9 mouse cellular contexts compared by ENCODE assay signal in genomic region chr9:121337216-121337937, GRCm38 (mm10). TPM values are rescaled to one million over a fixed set of nuclear protein-coding genes. Genes with fewer than 3 reads are reported as not detected.
A peak's percentile ranks its signal among the peaks of the same experiment; 100 is the strongest.
DNase-seq lines count a peak whose midpoint lies in the region; ATAC-seq and TF ChIP-seq lines count a peak whose summit lies in the region.
"Had no signal": no experiment of that assay in that cellular context is flagged by ENCODE, and none has a peak within 500 bp of the region (broad histone marks: within the 10 kb centered on the region; RNA-seq: fewer than 3 reads in every experiment).

No protein-coding gene starts in this region.

- DNase-seq in kidney, adult 18-20 months = no peak
- peak; percentile 98 for DNase-seq in heart, adult 11 months
- peak; percentile 49 for DNase-seq in kidney, postnatal 10 days
- DNase-seq in cerebellum, adult 18-20 months = no peak
- DNase-seq in natural killer cell, adult 2 months (ENCODE audit: low spot score in 2 of 2) = no peak
- no peak for DNase-seq in ovary, postnatal 36 days (ENCODE audit: low spot score)

- H3K27me3 ChIP-seq in kidney, embryonic 16.5 days (ENCODE audit: insufficient read depth, low read length) = no peaks in the 10 kb centered on the region
- no peaks in the 10 kb centered on the region for H3K27me3 ChIP-seq in myocyte (ENCODE audit: control insufficient read depth, insufficient read depth, insufficient read length)
- H3K27me3 ChIP-seq: CH12.LX had no signal

- WGBS in kidney, embryonic 16.5 days = 65% methylated on average over 9 of the region's 9 CpGs

- H3K27ac ChIP-seq in kidney, embryonic 16.5 days (ENCODE audit: low read length) = peak overlapping the region; percentile 37

- peaks cover 89% of the 10 kb centered on the region for H3K79me2 ChIP-seq in myocyte (ENCODE audit: control insufficient read depth, insufficient read depth)

- no peak overlapping the region for H3K9ac ChIP-seq in kidney, embryonic 16.5 days (replicated peaks; ENCODE audit: low read length)

- H3ac ChIP-seq in myocyte (ENCODE audit: control insufficient read depth, insufficient read length) = no peak overlapping the region

- H3K36me3 ChIP-seq in kidney, embryonic 16.5 days (ENCODE audit: insufficient read depth, low read length) = no peaks in the 10 kb centered on the region
- H3K36me3 ChIP-seq in myocyte (ENCODE audit: control insufficient read depth, insufficient read depth) = peaks cover 5% of the 10 kb centered on the region

- H3K4me1 ChIP-seq in kidney, embryonic 16.5 days (ENCODE audit: insufficient read depth, low read length) = peaks cover 45% of the 10 kb centered on the region

- no peak for TF ChIP-seq POLR2A in myocyte (IDR thresholded peaks at IDR 0.05; ENCODE audit: insufficient read length, low read depth)

- H3K4me2 ChIP-seq in kidney, embryonic 16.5 days (replicated peaks; ENCODE audit: low read depth, low read length) = no peak overlapping the region
- peak overlapping the region; percentile 51 for H3K4me2 ChIP-seq in myocyte (ENCODE audit: low read depth)

- no peak overlapping the region for H3K4me3 ChIP-seq in kidney, embryonic 16.5 days (ENCODE audit: low read length)
- no peak overlapping the region for H3K4me3 ChIP-seq in myocyte

- ATAC-seq in kidney, embryonic 16.5 days (ENCODE audit: low FRiP score, low TSS enrichment) = 0 out of 2 replicates have a peak, but pooled peaks have one; percentile 36

- no peaks in the 10 kb centered on the region for H3K9me3 ChIP-seq in kidney, embryonic 16.5 days (ENCODE audit: low read length)

TF ChIP-seq in myocyte, 11 proteins besides CTCF, POLR2A, EP300 and RAD21:
- TF ChIP-seq MYOG (IDR thresholded peaks at IDR 0.05; ENCODE audit: control insufficient read depth in 1 of 3, insufficient read depth in 1 of 3, insufficient read length in 2 of 3, low read depth in 2 of 3) (no peak), CEBPB (IDR thresholded peaks at IDR 0.05; ENCODE audit: insufficient read depth, poor library complexity, severe bottlenecking) (no peak), SRF (IDR thresholded peaks at IDR 0.05; ENCODE audit: control insufficient read depth, insufficient read length, low read depth) (no peak), REST (IDR thresholded peaks at IDR 0.05; ENCODE audit: insufficient read depth, insufficient read length) (no peak), MAX (IDR thresholded peaks at IDR 0.05; ENCODE audit: low read depth) (no peak), POLR2AphosphoS2 (IDR thresholded peaks at IDR 0.05; ENCODE audit: insufficient read length, low read depth) (no peak), MYOD1 (IDR thresholded peaks at IDR 0.05; ENCODE audit: control insufficient read depth in 1 of 3, insufficient read length in 2 of 3, low read depth in 2 of 3) (no peak), TCF12 (IDR thresholded peaks at IDR 0.05; ENCODE audit: insufficient read depth, poor library complexity, severe bottlenecking) (no peak), TCF3 (IDR thresholded peaks at IDR 0.05; ENCODE audit: insufficient read length, low read depth) (no peak), USF1 (IDR thresholded peaks at IDR 0.05; ENCODE audit: low read depth) (no peak), E2F4 (IDR thresholded peaks at IDR 0.05; ENCODE audit: insufficient read depth) (no peak)
TF ChIP-seq in myocyte: peak in this region for 0.

RNA-seq across cellular contexts. Expression of gene Trak1, which starts 40.1 kb away (rescaled TPM):
- polyA plus RNA-seq in kidney, embryonic 16.5 days (2015; fragmentation: Nextera tagmentation; extraction: Ambion mirVana) = 16.2 and 17.7 TPM in 2 replicates
- polyA plus RNA-seq in myocyte (2012; fragmentation: generic; extraction: Trizol) = 60.8 TPM

Comparison
In these comparisons a context has a peak if more than half of its experiments do, and no peak if none do; other contexts are left out.
1. DNase-seq: peak in heart, adult 11 months (single experiment) and kidney, postnatal 10 days (single experiment); none in kidney, adult 18-20 months (single experiment), cerebellum, adult 18-20 months (0 of 2), natural killer cell, adult 2 months (0 of 2) and ovary, postnatal 36 days (single experiment).